Mouse (Mus musculus) right cerebral cortex, postnatal 4 days (tissue): ENCODE data around the gene Rnd1.
A peak's percentile ranks its signal among the peaks of the same experiment; 100 is the strongest.

Experiments
- DNase-seq: peaks from one replicate; pipeline ENCODE4 v3.0.0-alpha.2; 2022

The Rnd1 gene

DNA sequence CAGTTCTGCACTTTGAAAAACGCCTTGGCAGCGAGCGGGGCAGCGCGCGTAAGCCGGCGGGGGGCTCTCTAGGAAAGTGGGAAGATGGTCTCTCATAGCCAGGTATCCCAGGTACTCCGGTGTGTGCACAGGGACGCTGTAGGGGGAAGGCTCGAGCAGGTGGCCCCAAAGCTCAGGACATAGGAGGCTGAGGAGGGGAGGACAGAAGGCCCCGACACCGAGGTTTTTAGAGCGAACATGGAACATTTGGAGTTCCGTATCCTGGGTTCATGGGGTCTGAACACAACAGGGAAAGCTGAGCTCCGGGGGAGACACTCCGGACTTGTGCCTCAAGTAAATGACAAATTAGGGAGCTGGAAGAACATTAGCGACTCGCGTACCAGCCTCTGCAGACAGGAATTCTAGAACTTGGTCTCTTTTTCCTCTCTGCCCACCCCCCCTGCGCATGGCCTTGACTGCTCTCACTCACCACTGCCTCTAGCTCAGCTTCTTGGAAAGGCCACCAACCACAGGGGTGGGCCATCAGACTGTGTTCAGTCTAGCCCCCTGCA, 41.9 kb downstream of the Rnd1 start:
- DNase-seq, result peak; percentile 36

- DNase-seq, result peak; percentile 87
Measured at GRCm38 (mm10) chr15:98634541-98635081, 42.6 kb downstream of the Rnd1 start.

- DNase-seq, result no peak
Measured at GRCm38 (mm10) chr15:98633822-98634470, 43.3 kb downstream of the Rnd1 start.

- DNase-seq, result no peak
Measured at GRCm38 (mm10) chr15:98632921-98633320, 44.3 kb downstream of the Rnd1 start.

- DNase-seq, result peak; percentile 65
Measured at GRCm38 (mm10) chr15:98632107-98632744, 45.0 kb downstream of the Rnd1 start.

DNA sequence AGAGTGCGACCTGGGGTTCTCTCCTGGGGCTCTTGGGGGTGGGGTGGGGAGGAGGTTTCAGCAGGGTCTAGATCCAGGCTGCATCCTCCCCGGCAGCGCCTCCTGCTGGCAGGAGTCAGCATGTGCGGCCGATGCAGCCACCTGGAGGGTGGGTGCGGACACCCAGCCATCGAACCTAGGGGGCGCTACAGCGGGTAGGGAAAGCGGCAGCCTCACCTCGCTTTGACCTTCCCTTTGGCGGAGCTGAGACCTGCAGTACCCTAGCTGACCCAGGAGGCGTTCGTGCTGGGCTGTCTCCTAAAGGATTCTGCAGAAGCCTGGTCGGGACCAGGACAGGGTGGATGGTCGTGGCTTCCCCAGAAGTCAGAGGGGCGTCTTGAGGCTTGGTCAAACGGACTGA, 45.8 kb downstream of the Rnd1 start:
- DNase-seq, result peak; percentile 87

GRCm38 (mm10) chr15:98630540-98630939, 46.7 kb downstream of the Rnd1 start, which contains the start of gene Cacnb3:
Gene Cacnb3, plus strand, starts transcription at chr15:98630840.
- no peak for DNase-seq

GRCm38 (mm10) chr15:98629464-98629863, 47.8 kb downstream of the Rnd1 start:
- no peak for DNase-seq

GRCm38 (mm10) chr15:98628589-98629254, 48.5 kb downstream of the Rnd1 start:
- DNase-seq, result no peak

- DNase-seq, result no peak
Measured at GRCm38 (mm10) chr15:98626487-98627212, 50.6 kb downstream of the Rnd1 start.

GRCm38 (mm10) chr15:98626078-98626477, 51.2 kb downstream of the Rnd1 start:
- DNase-seq, result no peak

GRCm38 (mm10) chr15:98623361-98623821, 53.9 kb downstream of the Rnd1 start:
- DNase-seq, result no peak

- no peak for DNase-seq
Measured at GRCm38 (mm10) chr15:98622721-98623120, 54.5 kb downstream of the Rnd1 start.

DNA sequence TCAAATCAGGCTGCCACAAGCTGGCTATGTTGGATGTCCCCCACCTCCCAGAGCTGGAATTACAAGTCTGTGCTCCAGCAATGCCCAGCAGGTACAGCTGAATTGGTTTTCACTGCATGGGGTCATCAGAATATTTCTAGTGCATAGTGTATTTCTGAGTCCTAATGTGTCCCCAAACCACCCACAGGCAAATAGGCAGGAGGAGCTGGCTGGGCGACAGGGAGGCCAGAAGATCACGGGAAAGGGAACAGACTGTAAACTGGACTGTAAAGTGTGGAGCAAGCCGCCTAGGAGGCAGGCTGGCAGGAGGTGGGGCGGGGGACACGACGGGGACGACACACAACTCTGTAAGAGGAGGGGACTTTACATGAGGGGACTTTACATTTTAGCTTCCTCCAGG, 55.1 kb downstream of the Rnd1 start:
- no peak for DNase-seq

DNA sequence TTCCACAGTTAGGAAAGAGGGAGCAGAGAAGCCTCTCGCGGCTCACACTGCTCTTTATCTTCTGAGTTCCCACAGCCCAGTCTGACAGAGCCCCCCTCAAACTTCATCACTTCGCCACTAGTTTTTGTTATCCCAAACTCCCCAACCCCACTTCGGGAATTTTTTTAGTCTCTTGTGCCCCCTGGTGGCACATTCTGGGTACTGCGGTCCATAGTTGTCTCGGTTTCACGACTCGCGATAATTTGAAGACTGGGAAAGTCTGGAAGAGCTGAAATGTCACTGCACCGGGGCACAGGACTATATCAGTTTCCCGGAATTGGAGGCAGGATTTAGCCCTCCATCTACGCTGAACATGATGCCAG, 60.1 kb downstream of the Rnd1 start:
- peak; percentile 82 for DNase-seq

DNA sequence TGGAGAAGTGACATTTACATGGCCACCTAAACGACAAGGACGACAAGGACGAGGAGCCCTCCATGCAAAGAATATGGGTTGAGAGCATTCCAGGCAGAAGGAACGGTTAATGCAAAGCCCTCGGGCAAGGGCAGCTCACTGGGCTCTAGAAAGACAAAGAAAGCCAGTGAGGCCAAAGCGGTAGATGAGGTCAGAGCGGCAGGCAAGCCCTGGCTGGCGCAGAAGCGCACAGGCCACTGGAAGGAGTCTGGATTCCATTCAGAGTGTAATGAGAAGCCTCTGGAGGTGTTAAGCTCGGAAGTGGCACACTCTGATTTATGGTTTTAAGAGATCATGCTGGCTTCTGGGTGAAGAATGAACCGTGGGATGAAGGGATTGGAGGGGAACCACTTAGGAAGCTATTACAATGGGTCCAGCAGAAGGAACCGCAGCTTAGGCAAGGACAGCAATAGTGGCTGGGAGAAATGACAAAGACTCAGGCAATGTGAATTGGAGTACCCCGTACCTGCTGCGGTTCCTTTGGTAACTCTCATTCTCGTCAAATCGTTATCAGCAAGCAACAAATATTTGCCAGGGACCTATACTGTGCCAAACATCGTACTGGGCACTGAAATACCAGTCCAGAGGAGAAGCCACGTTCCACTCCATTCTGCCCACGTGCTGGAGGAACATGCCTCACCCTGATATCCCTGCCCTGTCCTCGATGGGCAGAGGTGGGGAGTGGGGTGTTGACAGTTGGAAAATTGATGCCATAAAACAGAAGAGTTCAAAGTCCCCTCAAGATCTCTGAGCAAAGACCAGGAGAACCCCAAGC, 60.7 kb downstream of the Rnd1 start:
- DNase-seq, result no peak

DNA sequence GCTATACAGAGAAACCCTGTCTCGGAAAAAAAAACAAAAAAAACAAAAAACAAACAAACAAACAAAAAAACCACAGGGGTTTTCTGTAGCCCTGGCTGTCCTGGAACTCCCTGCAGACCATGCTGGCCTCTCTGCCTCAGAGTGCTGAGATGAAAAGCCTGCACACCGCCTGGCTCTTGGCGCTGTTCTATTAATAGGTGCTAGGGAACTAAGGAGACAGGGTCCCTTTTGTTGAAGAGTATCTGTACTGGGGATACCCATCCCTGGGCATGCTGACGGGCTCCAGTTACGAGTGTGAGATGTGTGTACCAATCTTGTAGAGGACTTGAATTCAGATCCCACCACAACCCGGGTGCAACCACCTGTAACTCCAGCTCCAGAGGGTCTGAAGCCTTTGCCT, 61.5 kb downstream of the Rnd1 start:
- DNase-seq, result no peak

DNA sequence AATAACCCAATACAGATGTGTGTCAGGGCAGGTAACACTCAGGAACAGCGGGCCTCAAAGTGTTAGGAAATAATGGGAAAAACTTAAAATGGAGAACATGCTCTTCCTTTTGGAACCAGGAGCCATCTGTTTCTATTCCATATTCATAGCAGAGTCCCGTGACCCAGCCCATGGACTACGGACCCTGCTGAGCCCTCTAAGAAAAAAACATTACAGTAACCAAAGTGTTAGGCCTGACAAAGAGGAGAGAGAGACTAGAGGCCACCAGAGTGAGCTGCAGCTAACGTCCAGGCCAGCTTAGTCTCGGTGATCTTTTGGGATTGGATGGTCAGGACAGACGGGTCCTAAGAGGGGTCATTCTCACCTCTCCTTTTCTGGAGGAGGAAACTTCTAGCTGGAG, 62.3 kb downstream of the Rnd1 start:
- no peak for DNase-seq

GRCm38 (mm10) chr15:98614551-98614950, 62.7 kb downstream of the Rnd1 start:
- DNase-seq, result no peak
